22 mouse cellular contexts compared by ENCODE assay signal in genomic region chr5:90677560-90677959, GRCm38 (mm10). TPM values are rescaled to one million over a fixed set of nuclear protein-coding genes. Genes with fewer than 3 reads are reported as not detected.
"Had no signal": no experiment of that assay in that cellular context is flagged by ENCODE, and none has a peak within 500 bp of the region (broad histone marks: within the 10 kb centered on the region; RNA-seq: fewer than 3 reads in every experiment).

No protein-coding gene starts in this region.

- H3K9ac ChIP-seq: limb, embryonic 13.5 days; liver, embryonic 12.5 days; liver, embryonic 15.5 days; midbrain, embryonic 15.5 days; neural tube, embryonic 13.5 days; stomach, embryonic 15.5 days had no signal

- H3K36me3 ChIP-seq: limb, embryonic 10.5 days; limb, embryonic 13.5 days; liver, embryonic 12.5 days; liver, embryonic 15.5 days; midbrain, embryonic 10.5 days; midbrain, embryonic 15.5 days; neural tube, embryonic 13.5 days; stomach, embryonic 15.5 days had no signal

- H3K27ac ChIP-seq: kidney, postnatal 0 days; layer of hippocampus, adult 2 months; limb, embryonic 10.5 days; limb, embryonic 13.5 days; liver, embryonic 12.5 days; liver, embryonic 15.5 days; midbrain, embryonic 10.5 days; midbrain, embryonic 15.5 days; neural tube, embryonic 13.5 days; stomach, embryonic 15.5 days had no signal

- H3K4me3 ChIP-seq: layer of hippocampus, adult 2 months; limb, embryonic 10.5 days; limb, embryonic 13.5 days; liver, embryonic 12.5 days; liver, embryonic 15.5 days; megakaryocyte, embryonic 14.5 days; midbrain, embryonic 10.5 days; midbrain, embryonic 15.5 days; myocyte; neural tube, embryonic 13.5 days; stomach, embryonic 15.5 days had no signal

- DNase-seq: kidney, adult 2 months; kidney, postnatal 25 days; layer of hippocampus, adult 9-11 months; liver; lung, adult 18-20 months; retina, postnatal 1 day; right cerebral cortex, postnatal 25 days; spleen, adult 18-20 months; thymus, adult 18-20 months; thymus, postnatal 36 days had no signal

- H3K9me3 ChIP-seq: limb, embryonic 10.5 days; limb, embryonic 13.5 days; liver, embryonic 12.5 days; liver, embryonic 15.5 days; megakaryocyte, embryonic 14.5 days; midbrain, embryonic 10.5 days; midbrain, embryonic 15.5 days; neural tube, embryonic 13.5 days; stomach, embryonic 15.5 days had no signal

- H3K4me1 ChIP-seq: limb, embryonic 10.5 days; limb, embryonic 13.5 days; liver, embryonic 12.5 days; liver, embryonic 15.5 days; midbrain, embryonic 10.5 days; midbrain, embryonic 15.5 days; neural tube, embryonic 13.5 days; stomach, embryonic 15.5 days had no signal

- H3K27me3 ChIP-seq: limb, embryonic 13.5 days; liver, embryonic 12.5 days; liver, embryonic 15.5 days; megakaryocyte, embryonic 14.5 days; midbrain, embryonic 15.5 days; neural tube, embryonic 13.5 days; stomach, embryonic 15.5 days had no signal

- ATAC-seq: liver, embryonic 12.5 days; midbrain, embryonic 15.5 days had no signal

- H3K4me2 ChIP-seq: limb, embryonic 13.5 days; liver, embryonic 12.5 days; liver, embryonic 15.5 days; midbrain, embryonic 15.5 days; neural tube, embryonic 13.5 days; stomach, embryonic 15.5 days had no signal

RNA-seq across cellular contexts. Expression of gene Rassf6, which starts 37.1 kb away (rescaled TPM):
- polyA plus RNA-seq: midbrain, embryonic 10.5 days; myocyte had no signal
